Mouse (Mus musculus): ENCODE results near the gene Cyp2j7.
"Not testable (repeated sequence)": the region's sequence is repeated elsewhere in the genome, so short reads cannot be mapped to it uniquely, and the experiment has no call there.

The Cyp2j7 gene

DNA sequence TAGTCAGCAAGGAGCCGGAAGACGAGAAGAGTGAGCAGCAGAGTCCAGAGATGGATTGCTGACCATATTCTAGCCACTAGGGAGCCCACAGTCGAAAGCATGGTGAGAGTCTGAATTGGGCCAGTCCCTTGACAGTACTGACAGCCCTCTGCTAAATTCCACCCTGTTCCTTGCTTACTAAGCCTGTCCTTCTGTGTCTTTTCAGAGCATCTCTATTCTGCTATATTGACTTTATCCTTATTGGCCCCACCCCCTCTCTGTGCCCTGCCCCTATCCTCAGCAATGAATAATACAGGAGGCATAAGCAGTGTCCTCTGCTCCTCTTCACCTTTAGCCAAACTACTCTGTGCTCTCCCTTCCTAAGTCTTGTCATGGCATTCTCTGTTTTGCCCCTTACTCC lies at the start of gene Cyp2j7:
Cyp2j7 (minus strand) TSS at position 101 of the 400 bp plus-strand sequence.
- DNase-seq: no peak

DNA sequence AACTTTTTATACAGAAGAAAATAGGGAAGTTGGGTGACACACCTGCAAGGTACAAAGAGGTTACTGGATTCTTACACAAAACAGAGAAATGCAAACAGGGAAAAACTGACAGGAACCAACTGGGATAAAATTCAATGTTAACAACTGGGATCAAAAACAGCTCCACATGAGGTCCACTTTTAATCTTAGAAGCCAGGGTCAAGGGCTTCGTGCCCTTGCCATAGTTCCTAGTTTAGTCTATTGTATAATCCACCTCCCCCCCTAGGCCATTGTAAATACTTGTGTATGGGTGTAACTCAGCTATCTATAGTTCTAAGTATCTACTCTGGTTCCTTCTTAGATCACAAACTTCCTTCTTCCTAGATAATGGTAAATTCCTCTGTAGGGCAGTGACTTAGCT lies 40.4 kb upstream of the Cyp2j7 start:
- not testable (repeated sequence) for DNase-seq

DNA sequence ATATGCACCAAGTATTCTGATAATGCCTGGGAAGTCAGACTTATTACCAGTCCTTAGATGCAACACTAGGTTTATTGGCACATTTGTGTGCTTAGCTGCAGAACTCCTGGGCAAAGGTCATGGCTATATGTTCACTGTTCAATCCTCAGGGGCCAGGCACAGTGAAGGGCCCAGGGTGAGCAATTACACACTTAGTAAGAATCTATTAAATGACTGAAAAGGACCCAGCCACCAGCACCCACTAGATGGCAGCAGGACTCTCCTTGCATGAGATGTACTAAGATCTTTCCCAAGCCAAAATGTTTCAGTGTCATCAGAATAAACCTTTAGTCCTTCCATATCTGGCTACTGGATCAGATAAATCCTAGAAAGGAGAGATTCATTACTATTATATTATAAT lies 37.4 kb upstream of the Cyp2j7 start:
- peak; percentile 30 for DNase-seq

DNA sequence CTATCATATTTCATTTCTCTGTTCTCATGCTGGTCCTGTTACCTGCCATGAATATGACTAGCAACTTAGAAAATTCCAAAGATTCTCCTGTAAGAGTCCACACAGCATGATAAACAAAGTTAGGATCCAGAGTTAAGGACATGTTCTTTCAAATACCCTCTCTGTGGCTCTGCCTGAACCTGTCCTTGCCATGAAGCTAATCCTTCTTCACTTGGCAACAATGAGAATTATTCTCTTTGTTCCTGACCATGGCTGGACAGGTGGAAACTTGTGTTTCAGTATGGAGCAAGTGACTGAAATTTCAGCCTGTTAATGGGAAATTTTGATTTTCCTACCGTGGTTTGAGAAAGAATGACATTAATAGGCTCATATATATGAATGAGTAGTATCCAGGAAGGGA lies 39.8 kb downstream of the Cyp2j7 start:
- DNase-seq: no peak

DNA sequence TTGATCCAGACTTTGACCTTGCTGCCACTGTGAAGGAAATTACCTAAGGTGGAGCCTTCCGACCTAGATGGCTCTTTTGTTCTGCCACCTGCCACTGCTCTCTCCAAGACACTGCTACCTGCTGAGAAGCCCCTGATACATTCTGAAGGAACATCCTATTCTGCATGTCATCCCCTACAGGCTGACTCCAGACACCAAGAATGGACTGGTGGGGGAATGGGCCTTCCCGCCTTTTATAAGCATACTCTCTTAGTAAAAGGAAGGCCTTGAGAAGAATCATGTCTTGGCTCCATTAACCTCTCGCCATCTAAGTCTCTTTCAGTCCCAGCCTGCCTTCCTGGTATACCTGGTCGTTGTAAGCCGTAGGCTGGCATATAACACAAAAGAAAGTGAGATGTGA lies 47.1 kb downstream of the Cyp2j7 start:
- not testable (repeated sequence) for DNase-seq

DNA sequence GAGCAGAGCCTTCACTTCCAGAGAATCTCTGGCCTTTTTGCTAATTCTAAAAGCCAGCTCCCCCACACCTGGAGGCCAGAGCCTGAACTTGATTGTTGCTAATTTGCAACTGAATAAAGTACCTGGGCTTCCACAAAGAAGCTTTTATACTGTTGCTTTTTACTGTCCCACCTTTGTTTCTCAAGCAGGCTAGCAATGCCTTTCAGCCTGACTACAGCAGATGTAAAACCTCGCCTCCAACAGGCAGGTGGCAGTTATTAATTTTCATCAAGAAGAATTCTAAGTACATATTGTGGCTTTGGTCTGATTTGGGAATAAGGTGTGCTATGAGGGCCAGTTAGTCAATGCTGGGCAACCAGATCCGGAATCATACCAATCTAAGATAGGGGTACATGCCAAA lies 47.8 kb downstream of the Cyp2j7 start:
- not testable (repeated sequence) for DNase-seq

DNA sequence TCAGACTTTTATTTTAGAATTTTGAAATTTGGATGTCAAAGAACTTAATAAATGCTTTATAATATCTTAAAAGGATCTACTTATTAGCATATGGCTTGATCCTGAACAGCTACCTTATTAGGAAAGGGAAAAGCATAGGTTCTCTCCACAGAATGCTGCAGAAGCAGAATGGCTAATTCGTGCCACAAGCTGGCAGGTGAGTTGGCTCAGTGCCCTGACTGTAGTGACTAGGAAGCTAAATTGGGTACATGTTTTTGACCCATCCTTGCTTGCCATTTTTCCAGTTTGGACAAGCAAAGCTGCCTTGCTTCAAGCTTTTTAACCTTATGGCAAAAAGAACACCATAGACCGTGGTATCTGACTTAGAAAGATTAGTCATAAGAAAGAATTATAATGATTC lies 48.3 kb downstream of the Cyp2j7 start:
- DNase-seq: not testable (repeated sequence)

DNA sequence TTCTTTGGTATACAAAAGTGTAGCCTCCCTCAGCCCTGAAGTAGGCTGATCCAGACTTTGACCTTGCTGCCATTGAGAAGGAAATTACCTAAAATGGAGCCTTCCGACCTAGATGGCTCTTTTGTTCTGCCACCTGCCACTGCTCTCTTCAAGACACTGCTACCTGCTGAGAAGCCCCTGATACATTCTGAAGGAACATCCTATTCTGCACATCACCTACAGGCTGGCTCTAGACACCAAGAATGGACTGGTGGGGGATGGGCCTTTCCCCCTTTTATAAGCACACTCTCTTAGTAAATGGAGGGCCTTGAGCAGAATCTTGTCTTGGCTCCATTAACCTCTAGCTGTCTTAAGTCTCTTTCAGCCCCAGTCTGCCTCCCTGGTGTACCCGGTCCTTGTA lies 51.7 kb downstream of the Cyp2j7 start:
- DNase-seq: not testable (repeated sequence)

DNA sequence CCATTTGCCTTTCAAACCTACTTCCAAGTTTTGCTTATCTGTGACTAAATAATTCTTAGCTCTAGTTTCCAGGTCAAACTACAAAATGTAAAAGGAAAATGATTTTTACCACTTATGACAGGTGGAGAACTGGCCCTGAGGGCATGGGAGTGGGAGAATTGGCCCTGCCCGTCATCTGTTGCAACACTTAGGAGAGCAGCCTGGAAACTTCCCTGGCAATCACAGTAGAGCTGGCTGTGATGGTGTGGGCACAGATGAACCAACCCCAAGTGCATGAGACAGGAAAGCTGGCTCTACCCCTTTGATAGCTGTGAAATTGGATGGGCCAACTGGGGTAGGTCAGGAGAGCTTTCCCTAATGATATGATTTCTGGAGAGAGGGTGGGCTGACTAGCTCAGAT lies 73.6 kb downstream of the Cyp2j7 start:
- DNase-seq: no peak

DNA sequence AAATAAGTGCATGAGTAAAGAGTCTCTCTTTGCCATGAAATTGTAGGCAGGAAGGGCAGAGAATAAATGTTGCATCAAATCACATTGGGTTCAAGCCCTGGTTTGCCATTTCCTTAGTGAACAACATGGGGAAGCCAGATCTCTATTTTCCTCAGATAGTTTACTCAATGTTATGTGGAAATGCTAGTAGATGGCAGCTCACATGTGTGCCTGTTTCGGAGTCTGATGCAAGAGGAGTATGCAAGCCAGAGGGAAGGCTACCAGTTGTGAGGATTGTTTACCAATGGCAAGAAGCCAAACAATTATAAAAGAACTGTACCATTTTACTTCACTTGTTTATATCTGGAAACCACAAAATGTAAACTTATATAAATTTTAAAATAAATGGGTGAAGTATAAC lies 74.9 kb downstream of the Cyp2j7 start:
- DNase-seq: no peak

All from lung, postnatal 10 days (tissue).